8 mouse cellular contexts compared by ENCODE assay signal in genomic region chr14:34234630-34235380, GRCm38 (mm10). TPM values are rescaled to one million over a fixed set of nuclear protein-coding genes. Genes with fewer than 3 reads are reported as not detected.
DNase-seq lines count a peak whose midpoint lies in the region; ATAC-seq and TF ChIP-seq lines count a peak whose summit lies in the region.

No protein-coding gene starts in this region.

- WGBS in limb, embryonic 14.5 days = 7% methylated on average over 16 of the region's 16 CpGs
- 2% methylated on average over 16 of the region's 16 CpGs for WGBS in midbrain, embryonic 14.5 days
- WGBS in stomach, embryonic 16.5 days = 4% methylated on average over 16 of the region's 16 CpGs

- no peak for TF ChIP-seq POLR2A in limb, embryonic 14.5 days (IDR thresholded peaks at IDR 0.05; ENCODE audit: borderline replicate concordance, extremely low read depth, insufficient read depth, insufficient read length)

- H3K4me3 ChIP-seq in limb, embryonic 14.5 days (replicated peaks; ENCODE audit: low read length) = peak overlapping the region; percentile 22
- H3K4me3 ChIP-seq in midbrain, embryonic 14.5 days (replicated peaks; ENCODE audit: low read depth, low read length) = peak overlapping the region; percentile 31
- H3K4me3 ChIP-seq in stomach, embryonic 16.5 days (replicated peaks; ENCODE audit: low read length) = peak overlapping the region; percentile 42

- peak overlapping the region; percentile 55 for H3K4me2 ChIP-seq in limb, embryonic 14.5 days (replicated peaks; ENCODE audit: low read depth, low read length, severe bottlenecking)
- H3K4me2 ChIP-seq in midbrain, embryonic 14.5 days (ENCODE audit: low read length) = peak overlapping the region; percentile 66
- H3K4me2 ChIP-seq in stomach, embryonic 16.5 days (ENCODE audit: low read depth, low read length) = peak overlapping the region; percentile 65

- peak overlapping the region; percentile 0; the same call in 1 of the 2 replicates for H3K9ac ChIP-seq in limb, embryonic 14.5 days (ENCODE audit: low read depth, low read length, severe bottlenecking)
- peak overlapping the region; percentile 36; the same call in 1 of the 2 replicates for H3K9ac ChIP-seq in midbrain, embryonic 14.5 days (replicated peaks; ENCODE audit: low read length)
- H3K9ac ChIP-seq in stomach, embryonic 16.5 days (ENCODE audit: low read length) = peak overlapping the region; percentile 60

- no peaks in the 10 kb centered on the region for H3K27me3 ChIP-seq in limb, embryonic 14.5 days (ENCODE audit: control insufficient read depth, insufficient read depth, low read length)
- no peaks in the 10 kb centered on the region for H3K27me3 ChIP-seq in midbrain, embryonic 14.5 days (ENCODE audit: control insufficient read depth, insufficient read depth, low read length)
- no peaks in the 10 kb centered on the region for H3K27me3 ChIP-seq in stomach, embryonic 16.5 days (ENCODE audit: control insufficient read depth, insufficient read depth, low read length)

- peak; percentile 68 for DNase-seq in 3T3-L1 (ENCODE audit: low read depth, low spot score)
- DNase-seq in adrenal gland, adult 8-10 months = peak; percentile 59
- DNase-seq in embryo, embryonic 11.5 days (ENCODE audit: low read depth, low spot score) = peak; percentile 68
- peak; percentile 76 for DNase-seq in heart, adult 8-10 months (ENCODE audit: low spot score)
- DNase-seq in kidney, adult 18-20 months = peak; percentile 62
- DNase-seq in limb, embryonic 14.5 days (ENCODE audit: low spot score) = peak; percentile 81
- DNase-seq in midbrain, embryonic 14.5 days = peak; percentile 90

- peak; percentile 94 for ATAC-seq in limb, embryonic 14.5 days (ENCODE audit: low FRiP score, low read depth)
- ATAC-seq in midbrain, embryonic 14.5 days (ENCODE audit: low FRiP score, low TSS enrichment) = peak; percentile 97
- peak; percentile 94 for ATAC-seq in stomach, embryonic 16.5 days (ENCODE audit: insufficient read depth, low FRiP score)

- no peaks in the 10 kb centered on the region for H3K36me3 ChIP-seq in limb, embryonic 14.5 days (ENCODE audit: control insufficient read depth, insufficient read depth, low read length)
- H3K36me3 ChIP-seq in midbrain, embryonic 14.5 days (ENCODE audit: control insufficient read depth, insufficient read depth, low read length) = no peaks in the 10 kb centered on the region
- H3K36me3 ChIP-seq in stomach, embryonic 16.5 days (ENCODE audit: control insufficient read depth, insufficient read depth, low read length) = no peaks in the 10 kb centered on the region

- H3K9me3 ChIP-seq in limb, embryonic 14.5 days (ENCODE audit: control insufficient read depth, low read length) = no peaks in the 10 kb centered on the region; the same call in 1 of the 2 replicates
- H3K9me3 ChIP-seq in midbrain, embryonic 14.5 days (ENCODE audit: control insufficient read depth, low read length) = no peaks in the 10 kb centered on the region
- no peaks in the 10 kb centered on the region for H3K9me3 ChIP-seq in stomach, embryonic 16.5 days (replicated peaks; ENCODE audit: control insufficient read depth, low read length)

- peaks cover 4% of the 10 kb centered on the region; the same call in 1 of the 2 replicates for H3K4me1 ChIP-seq in limb, embryonic 14.5 days (ENCODE audit: control insufficient read depth, insufficient read depth, low read length)
- peaks cover 6% of the 10 kb centered on the region; the same call in 1 of the 2 replicates for H3K4me1 ChIP-seq in midbrain, embryonic 14.5 days (ENCODE audit: control insufficient read depth, insufficient read depth, low read length)
- H3K4me1 ChIP-seq in stomach, embryonic 16.5 days (ENCODE audit: control insufficient read depth, insufficient read depth, low read length) = no peaks in the 10 kb centered on the region

- no peak overlapping the region for H3K27ac ChIP-seq in limb, embryonic 14.5 days (replicated peaks; ENCODE audit: low read depth, low read length)
- H3K27ac ChIP-seq in midbrain, embryonic 14.5 days (replicated peaks; ENCODE audit: low read depth, low read length) = no peak overlapping the region
- H3K27ac ChIP-seq in stomach, embryonic 16.5 days (ENCODE audit: low read length) = no peak overlapping the region

RNA-seq across cellular contexts. Expression of gene Syt15, which starts 15.4 kb away (rescaled TPM):
- under 1 TPM; 0.15 to 0.38 (median 0.30) TPM for total RNA-seq in adrenal gland, adult 8-10 months (2022)
- total RNA-seq in heart, adult 8-10 months (2022) = under 1 TPM; 0.47 to 0.66 (median 0.53) TPM
- 0.65 and 0.83 TPM in 2 replicates for polyA plus RNA-seq in limb, embryonic 14.5 days (2012; rRNA removed)
- polyA plus RNA-seq in limb, embryonic 14.5 days (2014; fragmentation: Nextera tagmentation; extraction: Ambion mirVana) = 0.51 and 0.53 TPM in 2 replicates
- 0.28 and 0.42 TPM in 2 replicates for polyA plus RNA-seq in midbrain, embryonic 14.5 days (2014; fragmentation: Nextera tagmentation; extraction: Ambion mirVana)
- polyA plus RNA-seq in stomach, embryonic 16.5 days (2015; fragmentation: Nextera tagmentation; extraction: Ambion mirVana) = 1.4 and 1.6 TPM in 2 replicates

RNA-seq across cellular contexts. Expression of gene Gprin2, which starts 33.4 kb away (rescaled TPM):
- 1 to 10 TPM; 3.6 to 7.1 (median 4.7) TPM for total RNA-seq in adrenal gland, adult 8-10 months (2022)
- total RNA-seq in heart, adult 8-10 months (2022) = under 1 TPM; 0.08 to 0.29 (median 0.09) TPM
- 1.2 and 3.4 TPM in 2 replicates for polyA plus RNA-seq in limb, embryonic 14.5 days (2012; rRNA removed)
- polyA plus RNA-seq in limb, embryonic 14.5 days (2014; fragmentation: Nextera tagmentation; extraction: Ambion mirVana) = 0.70 and 0.81 TPM in 2 replicates
- polyA plus RNA-seq in midbrain, embryonic 14.5 days (2014; fragmentation: Nextera tagmentation; extraction: Ambion mirVana) = 5.7 and 6.8 TPM in 2 replicates
- 0.29 and 0.31 TPM in 2 replicates for polyA plus RNA-seq in stomach, embryonic 16.5 days (2015; fragmentation: Nextera tagmentation; extraction: Ambion mirVana)

Comparison
In these comparisons a context has a peak if more than half of its experiments do, and no peak if none do; other contexts are left out.
1. H3K9ac ChIP-seq: peak in every context shown above with its lines; median percentile 60 in stomach, embryonic 16.5 days; 36 in midbrain, embryonic 14.5 days; 0 in limb, embryonic 14.5 days.